Mouse (Mus musculus) kidney, embryonic 16.5 days (tissue): Measurements from ENCODE around the gene Gja5. TPM values are rescaled to one million over a fixed set of nuclear protein-coding genes. Genes with fewer than 3 reads are reported as not detected.

Experiments
- ATAC-seq: fragments of 200-750 bp; cut with Nextera tagmentation; 2 replicates; pipeline ENCODE4 v1.8.0; 2017; ENCODE audit warnings: moderate TSS enrichment; ENCODE audit not compliant: low FRiP score, low TSS enrichment
- H3K27ac ChIP-seq: fragments of 300-500 bp; sonication (generic); 2 replicates; pipeline ENCODE4 v1.5.1; 2014; ENCODE audit warnings: low read length
- H3K27me3 ChIP-seq: fragments of 300-500 bp; sonication (generic); 2 replicates; pipeline ENCODE4 v1.6.1; 2014; ENCODE audit warnings: low read length, control low read depth, mixed read lengths; ENCODE audit not compliant: insufficient read depth
- H3K36me3 ChIP-seq: fragments of 300-500 bp; sonication (generic); 2 replicates; pipeline ENCODE4 v1.6.1; 2014; ENCODE audit warnings: low read length, control low read depth, mixed read lengths; ENCODE audit not compliant: insufficient read depth
- H3K4me1 ChIP-seq: fragments of 300-500 bp; sonication (generic); 2 replicates; pipeline ENCODE4 v1.6.1; 2014; ENCODE audit warnings: low read length, control low read depth, mixed read lengths; ENCODE audit not compliant: insufficient read depth
- H3K4me2 ChIP-seq: fragments of 300-500 bp; sonication (generic); replicated peaks from 2 replicates; pipeline ENCODE4 v1.6.1; 2014; ENCODE audit warnings: low read depth, low read length
- H3K4me3 ChIP-seq: fragments of 300-500 bp; sonication (generic); 2 replicates; pipeline ENCODE4 v1.5.1; 2014; ENCODE audit warnings: mild to moderate bottlenecking, low read length
- H3K9ac ChIP-seq: fragments of 300-500 bp; sonication (generic); replicated peaks from 2 replicates; pipeline ENCODE4 v1.6.1; 2014; ENCODE audit warnings: low read length
- H3K9me3 ChIP-seq: fragments of 300-500 bp; sonication (generic); 2 replicates; pipeline ENCODE4 v1.6.1; 2016; ENCODE audit warnings: low read length, control low read depth
- WGBS: fragments of 180-500 bp; shearing (Covaris S2); extraction: QIAGEN DNeasy Blood & Tissue Kit; methylation state at CpG from one replicate; pipeline ENCODE4 v1.1.7; 2014; 5-methylcytosine and 5-hydroxymethylcytosine counted together
- polyA plus RNA-seq: library from polyadenylated mRNA; unstranded; fragments of >200 nt; fragmentation: Nextera tagmentation; extraction: Ambion mirVana; gene quantifications from 2 replicates; pipeline ENCODE4 v1.2.1, GENCODE M21; 2015

Gja5 gene
- polyA plus RNA-seq, 1 experiment from 2014 or later, result 29.1 TPM

- no peak overlapping the region for H3K4me3 ChIP-seq
- 59% methylated on average over 12 of the region's 12 CpGs for WGBS
- H3K27me3 ChIP-seq, result no peaks in the 10 kb centered on the region
- no peaks in the 10 kb centered on the region for H3K4me1 ChIP-seq
- H3K36me3 ChIP-seq, result no peaks in the 10 kb centered on the region
- H3K9me3 ChIP-seq, result no peaks in the 10 kb centered on the region
- no peak overlapping the region for H3K27ac ChIP-seq
- ATAC-seq, result no peak
- no peak overlapping the region for H3K4me2 ChIP-seq
- H3K9ac ChIP-seq, result no peak overlapping the region
Measured at GRCm38 (mm10) chr3:96963088-96964034, 58.9 kb downstream of the Gja5 start.

- no peaks in the 10 kb centered on the region for H3K27me3 ChIP-seq
- no peak overlapping the region for H3K4me2 ChIP-seq
- ATAC-seq, result no peak
- H3K27ac ChIP-seq, result no peak overlapping the region
- no peaks in the 10 kb centered on the region for H3K9me3 ChIP-seq
- H3K9ac ChIP-seq, result no peak overlapping the region
- 34% methylated on average over 7 of the region's 7 CpGs for WGBS
- H3K4me3 ChIP-seq, result no peak overlapping the region
- H3K4me1 ChIP-seq, result no peaks in the 10 kb centered on the region
- no peaks in the 10 kb centered on the region for H3K36me3 ChIP-seq
Measured at GRCm38 (mm10) chr3:96970986-96971385, 66.5 kb downstream of the Gja5 start.

- Histone ChIP-seq H3K4me2 (no peak overlapping the region), H3K27ac (no peak overlapping the region), H3K9me3 (no peaks in the 10 kb centered on the region), H3K4me1 (no peaks in the 10 kb centered on the region), H3K9ac (no peak overlapping the region), H3K36me3 (no peaks in the 10 kb centered on the region), H3K27me3 (no peaks in the 10 kb centered on the region), H3K4me3 (no peak overlapping the region)
- ATAC-seq, result no peak
- WGBS, result 68% methylated on average over 7 of the region's 7 CpGs
Measured at GRCm38 (mm10) chr3:96974467-96974866, 70.0 kb downstream of the Gja5 start.

- H3K9me3 ChIP-seq, result no peaks in the 10 kb centered on the region
- no peaks in the 10 kb centered on the region for H3K27me3 ChIP-seq
- no peak overlapping the region for H3K9ac ChIP-seq
- H3K36me3 ChIP-seq, result no peaks in the 10 kb centered on the region
- 88% methylated on average over 10 of the region's 10 CpGs for WGBS
- no peaks in the 10 kb centered on the region for H3K4me1 ChIP-seq
- ATAC-seq, result no peak
- no peak overlapping the region for H3K27ac ChIP-seq
- H3K4me3 ChIP-seq, result no peak overlapping the region
- H3K4me2 ChIP-seq, result no peak overlapping the region
Measured at GRCm38 (mm10) chr3:96975628-96976027, 71.1 kb downstream of the Gja5 start.

GRCm38 (mm10) chr3:96977507-96977906, 73.0 kb downstream of the Gja5 start:
- Histone ChIP-seq H3K27me3 (no peaks in the 10 kb centered on the region), H3K9me3 (no peaks in the 10 kb centered on the region), H3K9ac (no peak overlapping the region), H3K36me3 (no peaks in the 10 kb centered on the region), H3K4me1 (no peaks in the 10 kb centered on the region), H3K4me2 (no peak overlapping the region), H3K4me3 (no peak overlapping the region), H3K27ac (no peak overlapping the region)
- 86% methylated on average over 2 of the region's 2 CpGs for WGBS
- ATAC-seq, result no peak

GRCm38 (mm10) chr3:96978469-96978868, 74.0 kb downstream of the Gja5 start:
- no peaks in the 10 kb centered on the region for H3K9me3 ChIP-seq
- H3K9ac ChIP-seq, result no peak overlapping the region
- no peaks in the 10 kb centered on the region for H3K27me3 ChIP-seq
- no peaks in the 10 kb centered on the region for H3K36me3 ChIP-seq
- H3K27ac ChIP-seq, result no peak overlapping the region
- no peak overlapping the region for H3K4me2 ChIP-seq
- H3K4me1 ChIP-seq, result no peaks in the 10 kb centered on the region
- no peak overlapping the region for H3K4me3 ChIP-seq
- no peak for ATAC-seq
- WGBS, result 27% methylated on average over 6 of the region's 6 CpGs

GRCm38 (mm10) chr3:96979020-96979419, 74.5 kb downstream of the Gja5 start:
- no peaks in the 10 kb centered on the region for H3K36me3 ChIP-seq
- no peaks in the 10 kb centered on the region for H3K27me3 ChIP-seq
- no peak overlapping the region for H3K4me3 ChIP-seq
- no peaks in the 10 kb centered on the region for H3K4me1 ChIP-seq
- WGBS, result 76% methylated on average over 3 of the region's 3 CpGs
- no peak overlapping the region for H3K4me2 ChIP-seq
- H3K9me3 ChIP-seq, result no peaks in the 10 kb centered on the region
- H3K27ac ChIP-seq, result no peak overlapping the region
- no peak for ATAC-seq
- H3K9ac ChIP-seq, result no peak overlapping the region

GRCm38 (mm10) chr3:96981833-96982232, 77.3 kb downstream of the Gja5 start:
- Histone ChIP-seq H3K36me3 (no peaks in the 10 kb centered on the region), H3K4me1 (no peaks in the 10 kb centered on the region), H3K27ac (no peak overlapping the region), H3K4me2 (no peak overlapping the region), H3K4me3 (no peak overlapping the region), H3K27me3 (no peaks in the 10 kb centered on the region), H3K9ac (no peak overlapping the region), H3K9me3 (no peaks in the 10 kb centered on the region)
- WGBS, result 65% methylated on average over 3 of the region's 3 CpGs
- no peak for ATAC-seq

GRCm38 (mm10) chr3:96982666-96983065, 78.2 kb downstream of the Gja5 start:
- Histone ChIP-seq H3K9me3 (no peaks in the 10 kb centered on the region), H3K27ac (no peak overlapping the region), H3K9ac (no peak overlapping the region), H3K4me3 (no peak overlapping the region), H3K4me2 (no peak overlapping the region), H3K27me3 (no peaks in the 10 kb centered on the region), H3K4me1 (no peaks in the 10 kb centered on the region), H3K36me3 (no peaks in the 10 kb centered on the region)
- WGBS, result 77% methylated on average over 2 of the region's 2 CpGs
- no peak for ATAC-seq

GRCm38 (mm10) chr3:96992526-96992925, 88.0 kb downstream of the Gja5 start:
- 34% methylated on average over 3 of the region's 3 CpGs for WGBS
- no peak overlapping the region for H3K9ac ChIP-seq
- no peak overlapping the region for H3K4me3 ChIP-seq
- no peaks in the 10 kb centered on the region for H3K27me3 ChIP-seq
- H3K9me3 ChIP-seq, result no peaks in the 10 kb centered on the region
- H3K4me1 ChIP-seq, result no peaks in the 10 kb centered on the region
- H3K27ac ChIP-seq, result no peak overlapping the region
- H3K4me2 ChIP-seq, result no peak overlapping the region
- no peaks in the 10 kb centered on the region for H3K36me3 ChIP-seq
- no peak for ATAC-seq
